Mouse (Mus musculus) hindbrain, embryonic 11.5 days (tissue): Measurements from ENCODE around the gene Dock2. TPM values are rescaled to one million over a fixed set of nuclear protein-coding genes. Genes with fewer than 3 reads are reported as not detected.
A peak's percentile ranks its signal among the peaks of the same experiment; 100 is the strongest.
"Not testable (repeated sequence)": the region's sequence is repeated elsewhere in the genome, so short reads cannot be mapped to it uniquely, and the experiment has no call there.

Experiments
- ATAC-seq: fragments of 200-750 bp; cut with Nextera tagmentation; 2 replicates; pipeline ENCODE4 v1.8.0; 2017; ENCODE audit warnings: mild to moderate bottlenecking, moderate TSS enrichment, moderate library complexity; ENCODE audit not compliant: low FRiP score
- DNase-seq: peaks from one replicate; pipeline ENCODE4 v3.0.0-alpha.2; 2015; ENCODE audit warnings: low spot score
- H3K27ac ChIP-seq: fragments of 300-500 bp; sonication (generic); 2 replicates; pipeline ENCODE4 v1.5.1; 2014; ENCODE audit warnings: mild to moderate bottlenecking, low read depth, low read length
- H3K27me3 ChIP-seq: fragments of 300-500 bp; sonication (generic); 2 replicates; pipeline ENCODE4 v1.6.1; 2014; ENCODE audit warnings: mild to moderate bottlenecking, low read length, moderate library complexity, mixed read lengths; ENCODE audit not compliant: control insufficient read depth, insufficient read depth
- H3K36me3 ChIP-seq: fragments of 300-500 bp; sonication (generic); 2 replicates; pipeline ENCODE4 v1.6.1; 2014; ENCODE audit warnings: mild to moderate bottlenecking, low read length, moderate library complexity, mixed read lengths; ENCODE audit not compliant: control insufficient read depth, insufficient read depth
- H3K4me1 ChIP-seq: fragments of 300-500 bp; sonication (generic); replicated peaks from 2 replicates; pipeline ENCODE4 v1.6.1; 2014; ENCODE audit warnings: low read length, mixed read lengths; ENCODE audit not compliant: control insufficient read depth, insufficient read depth
- H3K4me2 ChIP-seq: fragments of 300-500 bp; sonication (generic); replicated peaks from 2 replicates; pipeline ENCODE4 v1.6.1; 2014; ENCODE audit warnings: mild to moderate bottlenecking, low read depth, low read length
- H3K4me3 ChIP-seq: fragments of 300-500 bp; sonication (generic); 2 replicates; pipeline ENCODE4 v1.5.1; 2014; ENCODE audit warnings: low read depth, low read length
- H3K9ac ChIP-seq: fragments of 300-500 bp; sonication (generic); 2 replicates; pipeline ENCODE4 v1.6.1; 2014; ENCODE audit warnings: low read depth, low read length
- H3K9me3 ChIP-seq: fragments of 300-500 bp; sonication (generic); 2 replicates; pipeline ENCODE4 v1.6.1; 2016; ENCODE audit warnings: low read length; ENCODE audit not compliant: control insufficient read depth
- WGBS: fragments of 180-500 bp; shearing (Covaris S2); extraction: QIAGEN DNeasy Blood & Tissue Kit; methylation state at CpG from one replicate; pipeline ENCODE4 v1.1.7; 2014; 5-methylcytosine and 5-hydroxymethylcytosine counted together
- polyA plus RNA-seq: library from polyadenylated mRNA; unstranded; fragments of >200 nt; fragmentation: Nextera tagmentation; extraction: Ambion mirVana; gene quantifications from 2 replicates; pipeline ENCODE4 v1.2.1, GENCODE M21; 2014

The Dock2 gene
- polyA plus RNA-seq, 1 experiment from 2014 or later, result 0.77 TPM

- ATAC-seq (no peak), DNase-seq (no peak)
- H3K9ac ChIP-seq, result no peak overlapping the region
- H3K9me3 ChIP-seq, result no peaks in the 10 kb centered on the region
- H3K4me2 ChIP-seq, result no peak overlapping the region
- H3K27me3 ChIP-seq, result no peaks in the 10 kb centered on the region
- H3K36me3 ChIP-seq, result no peaks in the 10 kb centered on the region
- no peak overlapping the region for H3K4me3 ChIP-seq
- H3K4me1 ChIP-seq, result no peaks in the 10 kb centered on the region
- WGBS, result 89% methylated on average over 11 of the region's 11 CpGs
- no peak overlapping the region for H3K27ac ChIP-seq
Measured at GRCm38 (mm10) chr11:34257548-34258189, 526.0 kb downstream of the Dock2 start.

- H3K4me2 ChIP-seq, result no peak overlapping the region
- H3K4me1 ChIP-seq, result no peaks in the 10 kb centered on the region
- no peaks in the 10 kb centered on the region for H3K9me3 ChIP-seq
- no peak overlapping the region for H3K27ac ChIP-seq
- H3K9ac ChIP-seq, result no peak overlapping the region
- WGBS, result 63% methylated on average over 6 of the region's 6 CpGs
- no peaks in the 10 kb centered on the region for H3K27me3 ChIP-seq
- ATAC-seq, result no peak
- H3K4me3 ChIP-seq, result no peak overlapping the region
- H3K36me3 ChIP-seq, result no peaks in the 10 kb centered on the region
- DNase-seq, result no peak
Measured at GRCm38 (mm10) chr11:34242979-34243378, 540.7 kb downstream of the Dock2 start.

GRCm38 (mm10) chr11:34240252-34240651 lies 543.4 kb downstream of the Dock2 start:
- H3K27ac ChIP-seq, result no peak overlapping the region
- H3K9ac ChIP-seq, result no peak overlapping the region
- H3K4me2 ChIP-seq, result no peak overlapping the region

GRCm38 (mm10) chr11:34239691-34240090 lies 544.0 kb downstream of the Dock2 start:
- H3K9ac ChIP-seq, result no peak overlapping the region
- DNase-seq (no peak), ATAC-seq (no peak)
- H3K4me3 ChIP-seq, result no peak overlapping the region
- H3K4me2 ChIP-seq, result no peak overlapping the region
- no peaks in the 10 kb centered on the region for H3K9me3 ChIP-seq
- H3K36me3 ChIP-seq, result no peaks in the 10 kb centered on the region
- 79% methylated on average over 2 of the region's 2 CpGs for WGBS
- no peaks in the 10 kb centered on the region for H3K4me1 ChIP-seq
- H3K27me3 ChIP-seq, result no peaks in the 10 kb centered on the region
- H3K27ac ChIP-seq, result no peak overlapping the region

More at GRCm38 (mm10) chr11:34240252-34240651, 543.4 kb downstream of the Dock2 start:
- no peak for DNase-seq
- Histone ChIP-seq H3K4me3 (no peak overlapping the region), H3K4me1 (no peaks in the 10 kb centered on the region), H3K36me3 (no peaks in the 10 kb centered on the region), H3K9me3 (no peaks in the 10 kb centered on the region), H3K27me3 (no peaks in the 10 kb centered on the region)
- no peak for ATAC-seq
- WGBS, result 95% methylated on average over 1 of the region's 1 CpGs

- DNase-seq (no peak), ATAC-seq (no peak)
- Histone ChIP-seq H3K4me3 (no peak overlapping the region), H3K9ac (no peak overlapping the region), H3K27me3 (no peaks in the 10 kb centered on the region), H3K9me3 (no peaks in the 10 kb centered on the region), H3K4me2 (no peak overlapping the region), H3K36me3 (no peaks in the 10 kb centered on the region), H3K27ac (no peak overlapping the region), H3K4me1 (no peaks in the 10 kb centered on the region)
- 89% methylated on average over 6 of the region's 6 CpGs for WGBS
Measured at GRCm38 (mm10) chr11:34236885-34237284, 546.8 kb downstream of the Dock2 start.

GRCm38 (mm10) chr11:34236091-34236759 lies 547.5 kb downstream of the Dock2 start:
- peak; percentile 71 for DNase-seq
- Histone ChIP-seq H3K36me3 (no peaks in the 10 kb centered on the region), H3K27ac (no peak overlapping the region), H3K9me3 (no peaks in the 10 kb centered on the region), H3K9ac (no peak overlapping the region), H3K4me1 (no peaks in the 10 kb centered on the region), H3K4me2 (no peak overlapping the region), H3K27me3 (no peaks in the 10 kb centered on the region), H3K4me3 (no peak overlapping the region)
- ATAC-seq, result peak; percentile 54; the same call in 1 of the 2 replicates
- WGBS, result 53% methylated on average over 5 of the region's 5 CpGs

GRCm38 (mm10) chr11:34228758-34229364 lies 554.8 kb downstream of the Dock2 start:
- Histone ChIP-seq H3K9me3 (no peaks in the 10 kb centered on the region), H3K4me2 (no peak overlapping the region), H3K27me3 (no peaks in the 10 kb centered on the region), H3K36me3 (no peaks in the 10 kb centered on the region), H3K4me3 (no peak overlapping the region), H3K4me1 (no peaks in the 10 kb centered on the region), H3K27ac (no peak overlapping the region), H3K9ac (no peak overlapping the region)
- ATAC-seq (peak; percentile 73), DNase-seq (peak; percentile 88)
- 42% methylated on average over 6 of the region's 6 CpGs for WGBS

GRCm38 (mm10) chr11:34227180-34227579 lies 556.5 kb downstream of the Dock2 start:
- Histone ChIP-seq H3K9ac (no peak overlapping the region), H3K4me1 (no peaks in the 10 kb centered on the region), H3K27ac (no peak overlapping the region), H3K4me2 (no peak overlapping the region), H3K27me3 (no peaks in the 10 kb centered on the region), H3K9me3 (no peaks in the 10 kb centered on the region), H3K4me3 (no peak overlapping the region), H3K36me3 (no peaks in the 10 kb centered on the region)
- ATAC-seq (no peak), DNase-seq (no peak)
- 63% methylated on average over 1 of the region's 1 CpGs for WGBS

- DNase-seq, H3K9me3 ChIP-seq, H3K9ac ChIP-seq, H3K4me2 ChIP-seq, H3K4me3 ChIP-seq, H3K27ac ChIP-seq, H3K4me1 ChIP-seq, H3K27me3 ChIP-seq, ATAC-seq, H3K36me3 ChIP-seq: not testable (repeated sequence)
- 89% methylated on average over 4 of the region's 4 CpGs for WGBS
Measured at GRCm38 (mm10) chr11:34220596-34220995, 563.1 kb downstream of the Dock2 start.
